Mouse (Mus musculus) forelimb bud, embryonic 11.5 days (tissue): Measurements from ENCODE around the gene Psmb1.
A peak's percentile ranks its signal among the peaks of the same experiment; 100 is the strongest.
"Not testable (repeated sequence)": the region's sequence is repeated elsewhere in the genome, so short reads cannot be mapped to it uniquely, and the experiment has no call there.

Experiments
- DNase-seq: peaks from one replicate; pipeline ENCODE4 v3.0.0-alpha.2; 2012; ENCODE audit warnings: low read depth, low spot score

Psmb1 gene

DNA sequence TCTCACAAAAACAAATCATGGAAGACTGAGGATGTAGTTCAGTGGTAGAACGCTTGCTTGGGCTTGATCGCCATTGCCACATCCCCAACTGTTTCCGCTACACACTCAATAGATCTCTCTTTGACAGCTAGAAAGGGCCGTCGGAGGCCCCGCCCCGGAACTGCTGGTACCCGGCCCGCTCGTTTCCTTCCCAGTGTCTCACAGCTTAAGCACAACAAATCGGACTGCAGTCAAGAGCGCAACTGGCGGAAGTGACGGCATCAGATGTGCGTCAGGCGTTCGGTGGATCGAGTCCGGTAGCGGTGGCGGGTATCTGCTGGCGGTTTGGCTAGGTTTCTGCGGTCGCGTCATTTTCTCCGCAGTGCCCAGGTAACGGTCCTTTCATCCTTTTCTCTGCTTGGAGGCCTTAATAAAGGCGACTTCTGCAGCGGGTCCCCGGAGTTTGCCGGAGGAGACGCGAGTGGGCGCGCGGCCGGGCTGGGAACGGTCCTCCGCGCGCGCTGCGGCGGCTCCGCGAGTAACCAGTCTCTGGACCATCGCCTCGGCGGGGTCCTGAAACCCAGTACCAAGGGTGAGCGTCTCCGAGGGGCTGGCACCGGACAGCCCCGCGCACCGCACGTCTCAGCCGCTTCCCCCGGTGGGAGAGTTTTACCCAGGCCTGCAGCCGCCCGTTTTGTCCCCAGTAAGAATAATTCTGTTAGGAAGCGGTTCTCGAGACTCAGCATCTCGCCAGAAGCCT is at the start of gene Psmb1, which contains the start of gene Tbp:
Gene Psmb1 (minus strand): TSS at position 96 of the 739 bp plus-strand sequence.
Gene Tbp (plus strand): TSS at position 233 of the 739 bp plus-strand sequence.
- DNase-seq: peak; percentile 98

DNA sequence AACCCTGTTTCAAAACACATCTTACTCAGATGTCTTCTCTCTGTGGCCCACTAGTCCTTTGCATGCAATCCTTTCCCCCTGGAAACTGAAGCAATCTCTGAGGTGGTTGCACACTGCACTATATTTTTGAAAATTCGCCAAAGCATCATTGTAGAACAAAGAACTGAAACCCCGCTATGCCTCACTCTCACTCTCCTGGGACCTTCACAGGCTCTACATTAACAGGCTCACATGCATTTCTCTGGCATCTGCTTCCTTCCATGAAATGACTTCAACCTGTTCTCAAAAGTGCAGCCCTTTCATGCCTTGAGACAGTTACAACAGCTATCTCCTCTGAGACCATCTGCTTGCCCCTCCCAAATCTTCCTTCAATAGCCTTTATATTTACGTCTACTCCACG is 46.9 kb upstream of the Psmb1 start:
- DNase-seq: no peak

DNA sequence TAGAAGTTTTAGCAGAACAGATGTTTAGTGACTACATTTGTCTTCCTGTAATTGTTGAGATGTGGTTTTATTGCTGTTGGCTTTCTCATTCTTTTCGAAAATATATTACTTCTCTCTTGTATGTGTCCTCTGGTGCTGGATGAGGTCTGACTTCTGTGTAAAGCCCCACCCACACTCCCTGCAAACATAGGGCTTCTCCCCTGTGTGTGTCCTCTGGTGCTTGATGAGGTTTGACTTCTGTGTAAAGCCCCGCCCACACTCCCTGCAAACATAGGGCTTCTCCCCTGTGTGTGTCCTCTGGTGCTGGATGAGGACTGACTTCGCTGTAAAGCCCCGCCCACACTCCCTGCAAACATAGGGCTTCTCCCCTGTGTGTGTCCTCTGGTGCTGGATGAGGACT is 44.3 kb upstream of the Psmb1 start:
- not testable (repeated sequence) for DNase-seq

DNA sequence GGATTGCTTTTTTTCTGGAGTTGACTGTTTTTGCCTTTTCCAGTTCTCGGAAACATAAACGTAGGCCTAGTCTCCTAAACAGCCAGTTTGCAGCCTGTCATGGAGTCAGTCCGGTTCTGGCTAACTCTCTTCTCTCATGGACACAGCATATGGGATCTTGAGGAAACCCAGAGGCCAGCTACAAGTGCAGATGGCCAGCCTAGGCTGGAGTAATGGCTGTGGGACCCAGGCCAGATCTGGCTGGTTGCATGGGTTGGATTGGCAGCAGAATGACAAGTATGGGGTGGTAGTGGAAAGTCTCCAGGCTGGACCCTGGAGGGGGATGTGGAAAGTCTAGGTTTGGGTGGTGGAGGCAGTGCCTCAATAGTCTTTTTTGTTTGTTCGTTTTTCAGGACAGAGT is 40.8 kb upstream of the Psmb1 start:
- DNase-seq: no peak

DNA sequence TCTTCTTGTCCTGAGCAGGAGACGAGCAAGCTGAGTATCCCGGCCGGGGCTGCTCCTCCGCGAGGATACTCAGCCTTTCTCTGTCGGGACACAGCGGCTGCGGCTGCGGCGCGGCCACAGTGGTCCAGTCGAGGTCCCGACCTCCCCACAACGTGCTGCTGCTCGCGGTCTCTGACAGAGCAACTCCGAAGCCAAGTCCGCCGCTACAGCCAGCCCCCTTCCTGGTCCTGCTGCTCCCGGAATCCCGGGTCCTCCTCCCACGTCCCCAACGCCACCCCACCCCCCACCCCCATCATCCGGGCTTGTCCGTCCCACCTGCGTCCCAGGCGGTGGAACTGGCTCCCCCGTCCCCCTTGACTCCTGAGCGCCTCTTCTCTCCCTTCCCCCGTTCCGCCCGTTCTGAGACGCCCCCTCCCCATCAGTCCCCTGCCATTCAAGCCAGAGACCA is 36.9 kb upstream of the Psmb1 start:
- DNase-seq: no peak

DNA sequence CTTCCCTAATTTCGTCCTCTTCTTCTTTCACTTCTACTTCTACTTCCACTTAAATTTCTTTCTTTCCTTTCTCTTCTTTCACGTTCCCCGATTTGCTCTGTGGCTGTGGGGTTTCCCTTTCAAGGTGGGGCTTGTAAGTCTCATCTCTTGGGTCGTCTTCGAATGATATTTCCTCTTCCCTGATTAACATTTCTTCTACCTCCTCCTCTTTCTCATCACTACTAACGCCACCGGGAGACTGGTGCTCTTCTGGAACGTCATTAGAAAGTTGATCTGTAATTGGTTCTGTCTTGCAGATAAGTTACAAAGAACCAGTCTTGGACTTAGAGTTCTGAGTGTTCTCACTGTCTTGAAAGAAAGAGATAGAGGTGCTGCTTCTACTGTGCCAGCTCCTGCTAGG is 36.4 kb upstream of the Psmb1 start:
- DNase-seq: no peak

DNA sequence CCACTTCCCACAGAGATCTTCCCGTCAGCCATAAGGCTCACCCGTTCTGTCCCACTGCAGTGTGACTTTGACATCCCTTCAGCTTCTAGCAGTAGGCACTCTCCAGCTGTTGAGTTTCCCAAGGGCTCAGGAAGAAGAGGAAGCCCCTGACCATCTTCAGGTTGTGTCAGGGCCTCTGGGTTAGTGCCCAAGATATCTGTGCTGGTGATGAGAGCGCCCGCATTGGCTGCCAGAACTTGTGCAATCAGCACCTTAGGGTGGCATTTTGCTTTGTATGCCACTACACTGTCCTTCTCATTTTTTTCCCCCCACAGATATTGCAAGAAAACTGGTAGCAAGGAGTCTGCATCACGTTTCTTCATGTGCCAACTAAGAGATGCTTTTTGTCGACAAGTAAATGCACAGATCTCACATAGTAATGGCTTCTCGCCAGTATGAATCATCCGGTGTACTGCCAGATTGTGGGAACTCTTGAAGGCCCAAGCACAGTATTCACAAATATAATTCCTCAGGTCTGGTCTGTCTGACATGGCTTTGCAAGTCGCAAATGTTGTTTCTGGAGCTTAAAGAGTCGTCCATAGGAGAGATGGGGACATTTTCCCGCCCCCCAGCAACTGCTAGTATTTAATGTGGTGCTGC is 35.7 kb upstream of the Psmb1 start:
- DNase-seq: no peak

DNA sequence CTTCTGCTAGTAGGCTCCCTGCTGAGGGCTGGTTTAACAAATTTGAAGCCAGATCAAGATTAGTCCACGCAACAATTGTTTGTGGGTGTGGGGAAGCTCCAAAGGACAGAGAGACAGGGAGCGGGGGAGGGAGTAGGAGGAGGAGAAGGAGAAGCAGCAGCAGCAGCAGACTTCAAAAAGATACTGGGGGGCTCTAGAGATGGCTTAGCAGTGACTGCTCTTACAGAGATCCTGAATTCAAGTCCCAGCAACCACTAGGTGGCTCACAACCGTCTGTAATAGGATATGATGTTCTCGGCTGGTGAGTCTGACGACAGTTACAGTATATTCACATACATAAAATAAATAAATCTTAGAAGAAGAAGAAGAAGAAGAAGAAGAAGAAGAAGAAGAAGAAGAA is 30.6 kb upstream of the Psmb1 start:
- no peak for DNase-seq

DNA sequence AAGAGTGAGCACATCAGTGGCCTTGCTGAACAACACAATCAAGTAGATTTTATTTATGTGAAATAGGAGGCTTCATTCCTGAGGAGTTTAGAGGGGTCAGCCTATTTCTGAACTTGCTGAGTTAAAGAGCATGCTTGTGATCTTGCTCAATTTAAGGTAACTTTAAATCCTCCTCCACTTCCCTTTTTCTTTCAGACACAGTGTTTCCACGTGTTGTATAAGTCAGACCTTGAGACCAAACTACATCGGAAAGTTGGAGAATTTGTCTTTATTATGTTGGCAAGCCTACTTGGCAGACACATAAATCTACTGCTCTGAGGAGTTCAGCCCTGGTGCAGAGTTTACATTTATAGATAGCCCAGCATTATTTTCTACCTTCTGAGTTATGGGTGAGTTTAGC is 29.3 kb upstream of the Psmb1 start:
- no peak for DNase-seq

DNA sequence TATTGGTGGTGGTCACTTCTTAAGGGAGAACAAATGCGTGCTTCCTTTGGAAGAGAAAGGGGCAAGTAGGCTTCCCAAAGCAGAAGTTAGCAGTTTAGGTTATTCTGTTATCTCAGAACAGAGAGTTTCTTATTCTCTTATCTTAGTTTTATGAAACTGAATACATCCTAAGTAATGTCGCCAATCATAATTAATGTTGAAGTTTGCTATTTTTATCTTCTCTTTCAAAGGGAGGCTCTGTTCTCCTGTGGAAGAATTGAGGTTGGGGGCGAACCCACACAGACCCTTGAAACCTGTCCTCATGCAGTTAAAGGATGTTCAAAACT is 28.2 kb upstream of the Psmb1 start:
- no peak for DNase-seq

DNA sequence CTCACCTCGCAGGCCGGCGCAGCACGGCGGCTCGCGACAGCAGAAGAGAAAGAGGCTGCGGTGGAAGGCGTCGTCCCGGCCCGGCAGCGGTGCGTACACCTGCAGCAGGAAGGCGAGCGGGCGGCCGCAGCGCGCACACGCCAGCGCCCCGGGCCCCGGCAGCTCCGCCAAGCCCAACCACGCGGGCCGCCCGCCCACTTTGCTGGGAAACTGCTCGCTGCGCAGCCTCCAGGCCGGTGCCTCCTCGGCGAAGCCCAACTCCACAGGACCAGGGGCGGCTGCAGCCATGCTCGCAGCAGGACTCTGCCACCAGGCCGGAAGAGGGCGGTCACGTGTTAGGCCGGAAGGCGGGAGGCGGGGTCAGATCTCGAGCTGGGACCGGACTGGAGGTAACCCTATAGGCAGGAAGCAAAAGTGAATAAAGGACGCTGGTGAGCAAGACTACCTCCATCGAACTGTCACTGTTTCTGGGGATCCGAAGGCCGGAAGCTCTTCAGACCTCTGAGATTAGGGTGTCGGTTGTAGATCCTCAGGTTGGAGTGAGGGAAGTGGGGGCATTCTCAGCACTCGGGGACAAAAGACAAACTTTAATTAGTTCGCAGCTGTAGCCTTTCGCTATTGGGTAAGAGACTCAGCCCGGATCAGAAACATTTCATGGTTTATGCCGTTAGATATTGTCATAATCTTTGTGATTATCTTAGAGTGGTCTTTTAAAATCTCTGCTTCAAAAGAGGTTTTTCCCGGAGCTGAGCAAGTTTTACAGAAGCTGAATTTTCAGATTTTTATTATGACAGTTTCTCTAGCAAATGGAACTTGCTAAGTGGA is 27.6 kb upstream of the Psmb1 start, which contains the start of gene Pdcd2:
Gene Pdcd2 (minus strand): TSS at position 316 of the 825 bp plus-strand sequence.
- DNase-seq: peak; percentile 93

DNA sequence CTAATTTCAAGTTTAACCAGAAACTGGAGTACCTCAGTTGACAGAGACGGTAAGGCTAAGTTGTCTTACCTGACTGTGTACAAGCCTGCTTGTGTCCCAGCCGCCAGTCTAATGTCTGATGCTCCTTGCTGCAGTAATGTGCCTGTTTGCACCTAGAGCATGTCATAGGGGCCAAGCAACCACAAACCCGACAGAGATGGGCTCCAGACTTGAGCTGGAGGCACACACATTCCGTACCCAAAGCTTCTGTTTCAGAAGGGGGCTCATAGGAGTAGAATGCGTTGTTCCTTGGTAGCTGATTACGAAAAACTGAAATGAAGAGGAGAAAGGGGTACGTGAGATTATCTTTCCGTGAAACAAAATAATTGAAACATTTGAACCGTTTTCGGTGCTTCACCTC is 26.8 kb upstream of the Psmb1 start:
- DNase-seq: no peak

DNA sequence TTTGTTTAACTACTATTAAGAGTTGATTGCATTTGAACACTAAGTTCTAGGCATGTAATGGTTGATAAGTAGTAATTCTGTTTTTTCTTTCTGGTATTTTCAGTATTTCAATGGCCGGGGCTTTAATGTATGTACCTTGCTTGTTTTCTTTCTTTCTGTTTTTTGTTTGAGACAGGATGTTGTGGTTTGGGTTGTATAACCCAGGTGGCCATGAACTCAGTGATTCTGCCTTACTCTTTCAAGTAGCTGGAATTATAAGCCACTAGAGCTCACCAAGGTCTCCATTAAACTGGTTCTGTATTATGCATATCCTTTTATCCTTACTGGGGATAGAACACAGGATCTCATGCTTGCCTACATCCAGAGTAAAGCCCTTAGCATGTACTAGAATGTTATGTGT is 19.2 kb upstream of the Psmb1 start:
- DNase-seq: no peak

DNA sequence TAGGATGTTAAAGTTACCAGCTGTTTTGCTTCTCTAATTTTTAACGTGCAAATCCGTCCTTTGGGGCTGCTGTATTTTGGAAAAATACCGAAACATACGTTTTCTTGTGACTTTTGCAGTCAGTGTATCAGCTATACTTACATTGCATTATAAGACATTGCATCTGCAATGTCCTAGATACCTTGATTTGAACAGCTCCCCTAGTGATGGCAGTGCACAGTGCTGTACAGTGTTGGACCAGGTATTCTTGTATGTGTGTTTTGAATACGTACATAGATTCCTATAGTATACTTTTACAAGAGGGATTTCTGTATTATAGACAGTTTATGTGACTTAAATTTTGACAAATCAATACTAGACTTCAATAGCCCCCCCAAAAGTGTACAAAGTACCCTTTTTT is 18.6 kb upstream of the Psmb1 start:
- DNase-seq: no peak

DNA sequence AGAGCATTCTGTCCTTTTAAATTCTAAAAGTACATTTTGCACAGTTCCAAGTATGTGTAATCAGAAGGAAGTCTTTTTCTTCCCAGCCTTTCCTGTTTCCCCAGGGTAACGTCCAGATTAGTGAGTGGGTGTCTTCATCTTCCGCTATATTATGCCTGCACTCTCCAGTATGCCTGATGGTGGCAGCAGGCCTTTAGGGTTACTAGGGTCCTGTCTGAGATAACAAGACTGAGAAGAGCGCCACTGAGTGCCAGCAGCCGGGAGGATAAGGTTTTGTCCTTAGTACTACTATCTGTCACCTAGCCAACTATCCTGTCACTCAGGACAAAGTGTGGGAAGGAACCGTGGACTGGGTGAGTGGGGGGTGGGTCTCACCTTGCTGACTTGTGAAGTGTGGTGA is 18.2 kb upstream of the Psmb1 start:
- no peak for DNase-seq

DNA sequence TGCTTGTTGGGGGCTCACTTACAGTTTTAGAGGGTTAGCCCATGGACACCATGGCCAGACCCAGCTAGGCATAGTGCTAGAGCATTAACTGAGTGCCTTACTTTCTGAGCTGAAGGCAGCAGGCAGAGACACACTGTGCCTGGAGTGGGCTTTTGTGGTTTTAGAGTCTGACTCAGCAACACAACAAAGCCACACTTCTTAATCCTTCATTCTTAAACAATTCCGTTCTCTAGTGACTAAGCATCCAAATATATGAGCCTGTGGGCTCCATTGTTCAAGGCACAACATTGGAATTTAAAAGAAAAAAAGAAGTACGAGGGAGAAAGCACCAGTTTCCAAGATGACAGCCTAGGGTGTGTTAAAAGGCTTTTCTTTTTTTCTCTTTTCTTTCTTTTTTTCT is 11.1 kb upstream of the Psmb1 start:
- DNase-seq: no peak

DNA sequence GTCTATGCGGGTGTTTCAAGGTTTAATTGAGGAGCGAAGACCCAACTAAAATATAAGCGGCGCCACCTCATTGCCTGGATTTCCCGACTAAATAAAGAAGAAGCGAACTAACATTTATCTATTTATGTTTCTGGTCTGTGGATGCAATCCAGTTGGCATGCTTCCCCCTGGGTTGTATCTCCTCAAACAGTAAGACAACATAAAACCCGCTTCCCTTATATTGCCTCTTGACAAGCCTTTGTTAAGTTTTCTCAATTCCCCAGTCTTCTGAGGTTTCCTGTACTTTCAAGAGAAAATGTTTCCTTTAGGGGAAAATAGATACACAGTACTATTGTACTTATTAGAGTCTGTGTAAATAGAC is 818 bp downstream of the Psmb1 start:
- no peak for DNase-seq

DNA sequence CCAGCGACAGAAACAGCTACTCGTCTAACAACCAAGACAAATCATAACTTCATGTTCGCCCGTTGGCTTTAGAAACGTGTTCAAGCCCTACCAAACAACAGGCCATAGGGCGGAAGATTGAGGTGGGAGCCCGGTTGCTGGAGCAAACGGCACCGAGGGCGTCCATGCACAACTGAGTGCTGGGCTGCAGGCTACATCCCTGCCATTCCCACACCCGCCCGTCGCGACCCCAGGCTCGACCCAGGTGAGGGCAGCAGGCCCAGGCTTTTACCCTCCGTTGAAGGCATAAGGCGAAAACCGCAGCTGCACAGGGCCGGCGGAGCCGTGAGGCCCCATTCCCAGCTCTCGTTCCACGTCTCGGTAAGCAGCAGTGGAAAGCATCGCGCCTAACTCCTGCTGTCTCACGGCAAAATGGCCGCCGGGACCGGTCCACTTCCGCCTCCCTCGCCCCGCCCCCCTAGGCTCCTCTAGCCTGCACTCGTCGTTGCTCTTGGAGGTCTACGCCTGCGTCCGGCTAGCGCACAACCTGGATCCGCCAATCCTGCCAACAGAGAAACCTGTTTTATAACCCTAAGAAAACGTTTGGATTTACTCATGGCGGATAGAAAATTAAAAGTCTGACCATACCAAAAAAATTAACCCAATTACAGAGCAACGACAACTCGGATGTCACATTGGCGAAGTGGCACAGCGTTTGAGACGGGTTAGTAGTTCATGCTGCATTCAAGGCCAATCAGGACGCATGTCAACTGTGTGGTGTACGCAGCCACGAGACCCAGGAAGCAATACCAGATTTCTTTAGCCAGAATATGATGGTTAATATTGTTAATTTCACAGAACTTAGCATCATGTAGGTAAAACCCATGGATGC is 1.4 kb downstream of the Psmb1 start:
- DNase-seq: peak; percentile 85

DNA sequence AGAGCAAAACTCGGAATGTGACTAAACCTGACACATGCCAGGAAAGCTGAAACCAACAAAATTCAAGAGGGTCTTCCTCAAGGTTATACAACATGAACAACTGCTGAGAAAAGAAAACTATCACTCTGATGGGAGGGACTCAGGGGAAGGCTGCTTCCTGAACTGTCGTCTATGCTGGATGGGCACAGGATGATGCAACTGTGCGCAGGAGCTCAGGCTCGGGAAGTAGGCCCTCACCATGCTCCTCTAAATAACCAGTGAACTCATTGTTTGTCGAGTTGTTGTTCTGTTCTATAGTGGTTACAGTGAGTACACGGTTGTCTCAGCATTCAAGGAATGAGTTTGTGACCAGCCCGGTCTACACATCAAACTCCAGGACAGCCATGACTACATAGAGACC is 9.0 kb downstream of the Psmb1 start:
- DNase-seq: no peak

DNA sequence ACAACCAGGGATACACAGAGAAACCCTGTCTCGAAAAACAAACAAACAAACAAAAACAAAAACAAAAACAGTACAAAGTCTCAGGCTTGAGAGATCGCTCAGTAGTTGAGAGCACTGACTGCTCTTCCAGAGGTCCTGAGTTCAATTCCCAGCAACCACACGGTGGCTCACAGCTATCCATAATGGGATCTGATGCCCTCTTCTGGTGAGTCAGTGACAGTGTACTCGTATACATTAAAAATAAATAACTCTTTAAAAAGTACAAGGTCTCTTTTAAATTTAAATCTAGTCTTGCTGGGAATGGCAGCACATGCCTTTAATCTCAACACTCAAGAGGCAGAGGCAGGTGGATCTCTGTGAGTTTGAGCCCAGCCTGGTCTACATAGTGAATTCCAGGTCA is 26.9 kb downstream of the Psmb1 start:
- DNase-seq: no peak

DNA sequence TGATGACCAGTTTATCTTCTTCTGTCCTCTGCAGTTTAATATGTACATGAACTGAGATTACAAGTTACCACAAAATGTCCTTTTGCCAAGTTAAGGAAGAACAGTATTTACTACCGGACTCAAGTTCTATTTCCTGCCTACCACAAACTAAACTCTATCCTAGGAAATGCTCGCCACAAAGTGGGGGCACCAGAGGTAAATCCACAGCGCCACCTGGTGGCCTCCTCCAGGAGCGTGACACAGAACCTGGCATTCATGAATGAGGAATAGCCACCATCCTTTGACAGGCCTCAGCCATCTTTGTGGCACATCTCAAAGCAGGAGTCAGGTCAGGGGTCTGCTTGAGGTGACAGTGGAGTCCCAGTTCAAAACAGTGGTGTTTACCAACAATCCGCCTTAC is 31.9 kb downstream of the Psmb1 start:
- DNase-seq: peak; percentile 82
